Mouse (Mus musculus): ENCODE measurements around the gene Nalcn. TPM values are rescaled to one million over a fixed set of nuclear protein-coding genes. Genes with fewer than 3 reads are reported as not detected.

The Nalcn gene
- polyA plus RNA-seq, 1 experiment from 2014 or later = 7.0 TPM

DNA sequence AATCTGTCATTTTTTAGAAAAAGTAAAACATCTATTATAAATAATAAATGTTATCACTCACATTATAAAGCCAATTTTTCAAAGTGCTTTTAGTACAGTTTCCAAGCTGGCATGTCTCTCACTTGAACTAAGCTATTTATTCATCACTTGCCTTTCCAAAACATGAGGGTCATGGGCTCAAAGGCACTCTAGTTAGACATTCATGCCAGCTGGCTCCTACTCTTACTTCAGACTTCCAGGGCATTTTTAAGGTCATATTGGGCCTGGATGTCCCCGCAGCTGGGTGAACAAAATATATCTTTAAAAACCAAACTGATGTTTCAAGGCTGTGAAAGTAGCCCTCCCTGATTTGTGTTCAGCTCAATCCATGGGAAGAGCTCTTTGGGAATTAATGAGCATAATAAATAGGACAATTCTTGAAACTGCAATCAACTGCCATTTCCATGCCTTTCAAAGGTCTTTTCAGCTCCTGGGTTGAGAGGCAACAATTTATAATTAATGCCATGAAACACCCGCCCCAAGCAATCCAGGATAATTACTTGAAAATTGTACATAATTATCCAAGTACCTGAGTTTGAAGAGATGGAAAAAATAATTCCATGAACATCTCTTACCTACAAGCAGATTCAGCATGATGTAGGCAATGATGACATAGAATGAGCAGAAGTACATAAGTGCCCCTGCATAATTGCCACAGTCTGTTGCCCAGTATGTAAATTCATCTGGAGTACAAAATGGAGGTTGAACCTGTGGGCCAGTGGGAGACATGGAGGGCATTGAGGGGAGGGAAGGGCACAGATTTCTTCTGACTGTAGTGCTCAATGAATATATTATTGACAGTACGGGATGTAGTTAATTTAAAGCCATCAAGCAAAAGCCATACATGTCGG lies 335.6 kb downstream of the Nalcn start:
- 86% methylated on average over 4 of the region's 4 CpGs for WGBS
- no peaks in the 10 kb centered on the region for H3K4me1 ChIP-seq (replicated peaks)
- no peaks in the 10 kb centered on the region for H3K9me3 ChIP-seq
- no peak overlapping the region for H3K4me2 ChIP-seq (replicated peaks)
- H3K36me3 ChIP-seq = no peaks in the 10 kb centered on the region
- no peak for ATAC-seq
- H3K9ac ChIP-seq (replicated peaks) = no peak overlapping the region
- no peaks in the 10 kb centered on the region for H3K27me3 ChIP-seq
- H3K4me3 ChIP-seq (replicated peaks) = no peak overlapping the region
- H3K27ac ChIP-seq = no peak overlapping the region

DNA sequence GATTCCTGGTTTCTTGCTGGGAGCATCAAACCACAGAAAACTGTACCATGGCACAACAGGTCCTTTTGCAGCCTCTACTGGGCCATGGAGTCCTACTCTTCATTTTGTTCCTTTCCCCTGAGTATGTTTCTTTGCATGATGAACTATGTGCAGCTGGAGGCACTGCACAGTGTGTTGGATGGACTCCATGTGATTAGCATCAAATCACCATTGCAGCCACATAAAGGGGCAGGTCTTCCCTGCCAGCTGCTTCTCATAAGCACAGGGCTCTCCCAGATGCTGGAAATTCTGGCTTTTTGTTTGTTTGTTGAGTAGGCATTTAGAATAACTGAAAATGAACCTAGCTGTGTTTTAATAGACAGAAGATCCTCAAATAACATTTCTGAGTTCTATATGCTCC lies 344.8 kb downstream of the Nalcn start:
- Histone ChIP-seq H3K4me1 (replicated peaks) (no peaks in the 10 kb centered on the region), H3K27me3 (no peaks in the 10 kb centered on the region), H3K9ac (replicated peaks) (no peak overlapping the region), H3K27ac (no peak overlapping the region), H3K4me2 (replicated peaks) (no peak overlapping the region), H3K36me3 (no peaks in the 10 kb centered on the region), H3K4me3 (replicated peaks) (no peak overlapping the region), H3K9me3 (no peaks in the 10 kb centered on the region)
- ATAC-seq = no peak

- no peaks in the 10 kb centered on the region for H3K4me1 ChIP-seq (replicated peaks)
- H3K4me3 ChIP-seq (replicated peaks) = no peak overlapping the region
- H3K27ac ChIP-seq = no peak overlapping the region
- WGBS = 79% methylated on average over 2 of the region's 2 CpGs
- no peak overlapping the region for H3K4me2 ChIP-seq (replicated peaks)
- ATAC-seq = no peak
- no peaks in the 10 kb centered on the region for H3K27me3 ChIP-seq
- H3K9me3 ChIP-seq = no peaks in the 10 kb centered on the region
- H3K36me3 ChIP-seq = no peaks in the 10 kb centered on the region
- no peak overlapping the region for H3K9ac ChIP-seq (replicated peaks)
Measured at GRCm38 (mm10) chr14:123272121-123272520, 354.8 kb downstream of the Nalcn start.

GRCm38 (mm10) chr14:123240738-123241137 lies 386.2 kb downstream of the Nalcn start:
- Histone ChIP-seq H3K4me3 (replicated peaks) (no peak overlapping the region), H3K27ac (no peak overlapping the region), H3K27me3 (no peaks in the 10 kb centered on the region), H3K4me2 (replicated peaks) (no peak overlapping the region), H3K36me3 (no peaks in the 10 kb centered on the region), H3K9me3 (no peaks in the 10 kb centered on the region), H3K9ac (replicated peaks) (no peak overlapping the region), H3K4me1 (replicated peaks) (no peaks in the 10 kb centered on the region)
- WGBS = 66% methylated on average over 1 of the region's 1 CpGs
- no peak for ATAC-seq

DNA sequence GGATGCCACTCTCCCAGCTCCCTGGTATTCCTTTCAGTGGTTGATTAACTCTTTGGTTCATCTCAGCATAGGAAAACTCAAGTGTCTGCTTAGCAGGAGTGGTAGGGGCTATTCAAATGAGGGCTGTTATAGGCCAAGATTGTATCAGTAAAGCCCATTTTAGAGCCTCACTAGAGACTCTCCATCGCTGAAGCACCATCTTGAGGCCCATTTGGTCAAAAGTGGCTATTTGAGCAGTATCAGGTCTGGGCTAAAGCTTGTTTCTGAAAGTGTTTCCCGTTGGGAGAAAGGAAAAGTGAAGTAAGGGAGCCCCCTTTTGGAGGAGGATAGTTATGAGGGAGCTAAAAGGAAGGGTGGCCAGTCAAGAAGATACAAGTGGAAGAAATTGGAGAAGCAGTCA lies 387.0 kb downstream of the Nalcn start:
- H3K27ac ChIP-seq = no peak overlapping the region
- H3K9me3 ChIP-seq = no peaks in the 10 kb centered on the region
- no peak overlapping the region for H3K9ac ChIP-seq (replicated peaks)
- H3K4me3 ChIP-seq (replicated peaks) = no peak overlapping the region
- WGBS = 15% methylated on average over 2 of the region's 2 CpGs
- no peaks in the 10 kb centered on the region for H3K4me1 ChIP-seq (replicated peaks)
- peak; percentile 63; the same call in 1 of the 2 replicates for ATAC-seq
- H3K4me2 ChIP-seq (replicated peaks) = no peak overlapping the region
- H3K36me3 ChIP-seq = no peaks in the 10 kb centered on the region
- H3K27me3 ChIP-seq = no peaks in the 10 kb centered on the region

GRCm38 (mm10) chr14:123237002-123237401 lies 389.9 kb downstream of the Nalcn start:
- no peak overlapping the region for H3K4me3 ChIP-seq (replicated peaks)
- H3K36me3 ChIP-seq = no peaks in the 10 kb centered on the region
- no peak overlapping the region for H3K4me2 ChIP-seq (replicated peaks)
- H3K9me3 ChIP-seq = no peaks in the 10 kb centered on the region
- ATAC-seq = no peak
- no peaks in the 10 kb centered on the region for H3K27me3 ChIP-seq
- H3K4me1 ChIP-seq (replicated peaks) = no peaks in the 10 kb centered on the region
- H3K9ac ChIP-seq (replicated peaks) = no peak overlapping the region
- 81% methylated on average over 2 of the region's 2 CpGs for WGBS
- no peak overlapping the region for H3K27ac ChIP-seq

DNA sequence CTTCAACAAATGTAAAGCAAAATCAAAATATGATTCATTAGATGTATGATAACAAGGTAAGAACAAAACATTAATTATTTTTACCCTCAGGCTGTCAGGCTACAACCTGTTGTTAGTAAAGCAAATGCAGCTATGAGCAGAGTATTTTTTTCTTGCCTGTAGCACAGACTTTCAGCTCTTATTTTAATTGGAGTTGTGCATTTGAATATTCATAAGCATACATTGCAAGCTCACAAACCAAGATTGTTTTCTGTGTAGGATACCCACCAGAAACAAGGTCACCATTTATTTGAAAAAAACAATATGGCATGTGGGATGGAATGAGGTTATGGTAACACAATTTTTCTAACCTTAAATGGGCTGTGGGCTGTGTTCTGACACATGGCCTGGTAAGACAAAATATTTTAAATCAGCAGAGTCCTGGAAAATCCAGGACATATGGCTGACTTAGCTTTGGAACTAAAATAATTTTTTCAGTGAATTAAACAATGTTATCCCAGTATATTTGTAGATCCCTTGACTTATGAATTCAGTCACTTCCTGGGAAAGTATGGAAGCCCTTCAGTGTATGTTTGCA lies 394.2 kb downstream of the Nalcn start:
- ATAC-seq = no peak
- Histone ChIP-seq H3K27ac (no peak overlapping the region), H3K4me1 (replicated peaks) (no peaks in the 10 kb centered on the region), H3K9ac (replicated peaks) (no peak overlapping the region), H3K36me3 (no peaks in the 10 kb centered on the region), H3K4me2 (replicated peaks) (no peak overlapping the region), H3K4me3 (replicated peaks) (no peak overlapping the region), H3K27me3 (no peaks in the 10 kb centered on the region), H3K9me3 (no peaks in the 10 kb centered on the region)

Other genes starting within 250 kb of the Nalcn start
- gene Itgbl1, start 32.8 kb upstream of the Nalcn start, polyA plus RNA-seq (2015; fragmentation: Nextera tagmentation; extraction: Ambion mirVana) = 1.6 and 2.1 TPM in 2 replicates

Measured in midbrain, embryonic 13.5 days (tissue).